Mouse (Mus musculus) kidney, postnatal 10 days (tissue): Measurements from ENCODE around the gene Pbrm1.
A peak's percentile ranks its signal among the peaks of the same experiment; 100 is the strongest.

Experiments used
- DNase-seq: peaks from one replicate; pipeline ENCODE4 v3.0.0; 2021; ENCODE audit warnings: mixed read lengths

Pbrm1 gene

GRCm38 (mm10) chr14:31134015-31135000, 115.4 kb downstream of the Pbrm1 start:
- peak; percentile 21 for DNase-seq

DNA sequence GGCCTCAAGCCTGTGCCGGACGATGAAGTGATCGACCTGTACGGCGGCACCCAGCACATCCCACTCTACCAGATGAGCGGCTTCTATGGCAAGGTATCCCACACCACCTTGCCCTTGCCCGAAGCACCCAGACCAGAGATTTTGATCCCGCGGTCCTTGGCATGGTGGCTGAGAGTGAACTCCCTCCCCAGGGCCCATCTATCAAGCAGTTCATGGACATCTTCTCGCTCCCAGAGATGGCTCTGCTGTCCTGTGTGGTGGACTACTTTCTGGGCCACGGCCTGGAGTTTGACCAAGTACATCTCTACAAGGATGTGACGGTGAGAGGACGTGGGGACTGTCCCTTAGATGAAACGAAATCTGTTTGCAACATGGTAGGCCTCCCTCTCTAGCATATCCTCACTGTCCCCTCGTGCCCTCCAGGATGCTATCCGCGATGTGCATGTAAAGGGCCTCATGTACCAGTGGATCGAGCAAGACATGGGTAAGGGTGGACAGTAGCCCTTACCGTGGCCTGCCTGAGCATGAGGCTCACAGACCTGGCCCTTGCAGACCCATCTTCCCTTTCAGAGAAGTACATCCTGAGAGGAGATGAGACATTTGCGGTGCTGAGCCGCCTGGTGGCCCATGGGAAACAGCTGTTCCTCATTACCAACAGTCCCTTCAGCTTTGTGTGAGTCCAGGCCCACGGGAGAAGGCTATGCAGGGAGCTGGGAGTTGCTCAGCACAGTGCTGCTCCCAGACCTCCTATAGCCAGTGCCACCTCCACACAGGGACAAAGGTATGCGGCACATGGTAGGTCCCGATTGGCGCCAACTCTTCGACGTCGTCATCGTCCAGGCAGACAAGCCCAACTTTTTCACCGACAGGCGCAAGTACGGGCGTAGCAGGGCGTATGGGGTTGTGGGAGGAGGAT, 116.8 kb downstream of the Pbrm1 start:
- no peak for DNase-seq

DNA sequence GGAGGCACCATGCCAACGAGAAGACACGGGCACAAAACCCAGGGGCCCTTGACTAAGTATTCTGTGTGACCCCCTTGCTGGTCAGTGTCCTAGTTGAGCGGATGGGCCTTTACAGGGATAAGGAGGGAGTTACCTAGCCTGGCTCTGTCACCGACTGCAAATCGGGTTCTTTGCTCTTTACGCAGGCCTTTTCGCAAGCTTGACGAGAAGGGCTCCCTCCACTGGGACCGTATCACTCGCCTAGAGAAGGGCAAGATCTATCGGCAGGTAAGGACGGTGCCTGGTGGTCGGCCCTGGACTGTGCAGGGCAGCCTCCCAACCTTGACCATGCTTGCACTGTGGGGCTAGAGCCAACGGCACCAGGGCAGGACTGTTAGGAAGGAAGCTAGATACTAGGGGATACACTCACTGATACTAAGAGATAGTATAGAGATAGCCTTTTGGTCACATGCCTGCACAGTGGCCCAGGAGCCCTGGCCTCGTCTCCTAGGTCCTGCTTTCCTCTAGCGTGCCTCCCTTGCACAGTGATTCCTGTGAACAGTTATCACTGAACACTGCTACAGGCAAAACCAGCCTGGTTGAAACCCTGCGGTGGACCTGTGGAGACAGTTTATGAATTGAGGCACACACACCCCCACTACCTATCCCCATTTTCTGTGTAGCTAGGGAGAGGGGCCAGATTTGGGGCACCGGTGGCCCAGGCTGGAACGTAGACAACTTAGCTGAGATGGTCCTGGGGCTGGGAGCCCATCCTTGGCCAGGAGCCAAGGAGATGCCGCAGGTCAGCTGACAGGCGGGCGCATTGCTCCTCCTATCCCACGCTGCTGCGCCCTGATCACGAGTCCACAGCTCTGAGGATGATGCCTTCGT, 117.7 kb downstream of the Pbrm1 start:
- no peak for DNase-seq

DNA sequence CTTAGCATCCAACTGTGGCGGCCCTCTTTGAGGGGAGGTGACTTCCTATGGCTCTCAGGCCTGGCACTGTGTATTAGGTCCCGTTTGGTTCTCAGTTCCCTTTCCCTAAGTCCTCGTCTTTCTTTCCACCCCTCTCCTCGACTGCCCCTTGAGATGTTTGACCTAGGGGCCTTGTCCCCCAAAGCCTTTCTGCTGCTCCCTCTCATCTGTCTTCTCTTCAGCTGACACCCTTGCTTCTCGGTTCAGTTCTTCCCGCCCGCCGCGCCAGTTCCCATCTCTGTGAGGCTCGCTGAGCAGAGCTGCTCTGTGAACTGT, 118.3 kb downstream of the Pbrm1 start:
- DNase-seq = peak; percentile 35

- peak; percentile 80 for DNase-seq
These were observed 118.9 kb downstream of the Pbrm1 start for GRCm38 (mm10) chr14:31137791-31138190.

GRCm38 (mm10) chr14:31138219-31138896, 119.4 kb downstream of the Pbrm1 start:
- DNase-seq = peak; percentile 42

- DNase-seq = peak; percentile 39
These were observed 120.0 kb downstream of the Pbrm1 start for GRCm38 (mm10) chr14:31138897-31139429.

GRCm38 (mm10) chr14:31139666-31140065, 120.7 kb downstream of the Pbrm1 start:
- DNase-seq = no peak

DNA sequence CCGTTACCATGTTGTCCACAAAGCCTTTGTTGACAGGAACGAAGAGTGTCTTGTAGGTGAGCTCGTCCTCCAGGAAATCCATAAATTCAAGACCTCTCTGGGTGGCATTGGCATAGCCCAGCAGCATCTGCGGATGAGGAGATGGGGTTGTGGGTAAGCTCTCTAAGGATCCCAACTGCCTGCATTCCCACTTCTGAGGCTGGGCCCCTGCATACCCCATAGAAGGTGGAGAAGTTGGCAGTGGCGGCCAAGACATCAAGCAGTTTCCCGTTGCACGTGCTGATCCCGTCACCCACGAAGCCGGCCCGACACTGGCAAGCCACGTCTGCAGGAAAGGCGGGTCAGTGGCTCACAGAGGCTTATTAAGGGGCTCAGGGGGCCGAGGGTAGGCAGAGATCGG, 121.2 kb downstream of the Pbrm1 start:
- no peak for DNase-seq

- no peak for DNase-seq
These were observed 122.1 kb downstream of the Pbrm1 start for GRCm38 (mm10) chr14:31141011-31141410.

DNA sequence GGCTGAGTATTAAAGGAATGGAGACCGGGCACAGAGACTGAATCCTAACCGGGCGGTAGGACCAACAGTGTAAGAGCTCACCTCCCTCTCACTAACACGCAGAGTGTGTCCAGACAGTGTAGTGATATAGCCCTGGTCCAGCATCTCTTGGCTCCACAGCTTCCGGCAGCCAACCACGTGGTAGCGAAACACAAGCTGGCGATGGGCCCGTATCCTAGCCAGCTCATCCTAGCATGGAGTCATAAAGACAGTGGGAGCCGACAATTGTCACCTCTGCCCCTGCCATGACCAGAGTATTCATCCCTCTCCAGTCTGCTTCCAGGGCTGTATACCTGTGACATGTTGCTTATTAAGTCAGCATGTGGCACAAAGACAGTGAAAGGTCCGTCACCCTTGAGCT, 126.8 kb downstream of the Pbrm1 start:
- no peak for DNase-seq

DNA sequence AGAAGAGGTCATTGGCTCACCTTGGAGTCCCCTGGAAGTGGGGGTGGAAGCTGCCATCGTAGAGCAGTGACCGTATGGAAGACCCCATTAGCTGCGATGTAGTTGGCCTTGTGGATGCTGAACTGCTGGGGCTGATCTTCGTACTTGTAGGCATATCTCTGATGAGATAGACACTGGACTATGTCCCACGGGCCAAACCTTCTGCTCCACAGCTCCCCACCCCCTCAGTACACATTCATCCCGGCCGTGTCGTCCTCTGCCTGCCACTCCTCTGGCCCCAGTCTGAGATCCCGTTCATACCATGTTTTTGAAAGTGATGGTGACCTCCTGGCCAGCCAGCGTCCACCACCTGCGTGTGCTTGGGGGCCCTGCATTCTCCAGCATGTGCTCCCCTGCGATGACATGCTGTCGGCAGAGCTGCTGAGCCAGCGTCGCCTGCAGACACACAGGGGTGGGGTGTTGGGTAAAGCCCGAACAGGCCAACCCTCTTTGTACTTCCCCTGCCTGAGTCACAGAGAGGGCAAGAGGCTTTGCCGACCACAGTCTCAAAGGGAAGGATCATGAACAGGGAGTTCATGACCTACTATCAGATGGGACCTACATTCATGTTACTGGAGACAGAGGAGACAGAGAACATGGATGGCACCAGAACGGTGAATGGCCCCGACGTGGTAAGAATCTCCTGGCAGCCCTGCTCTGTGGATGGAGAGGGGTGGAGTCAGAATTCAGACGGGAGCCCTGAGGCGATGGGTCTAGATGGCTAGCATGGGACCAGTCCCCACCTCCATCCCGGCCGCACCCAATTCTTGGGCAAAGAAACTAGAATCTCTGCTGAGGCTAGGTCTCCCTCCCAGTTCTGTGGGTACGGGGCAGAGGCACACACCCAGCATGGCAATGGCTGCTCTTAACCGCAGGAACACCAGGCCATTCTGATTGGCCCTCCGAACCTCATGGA, 141.5 kb downstream of the Pbrm1 start:
- DNase-seq = no peak

GRCm38 (mm10) chr14:31161191-31161590, 142.3 kb downstream of the Pbrm1 start:
- no peak for DNase-seq

GRCm38 (mm10) chr14:31161638-31162037, 142.7 kb downstream of the Pbrm1 start:
- DNase-seq = no peak

DNA sequence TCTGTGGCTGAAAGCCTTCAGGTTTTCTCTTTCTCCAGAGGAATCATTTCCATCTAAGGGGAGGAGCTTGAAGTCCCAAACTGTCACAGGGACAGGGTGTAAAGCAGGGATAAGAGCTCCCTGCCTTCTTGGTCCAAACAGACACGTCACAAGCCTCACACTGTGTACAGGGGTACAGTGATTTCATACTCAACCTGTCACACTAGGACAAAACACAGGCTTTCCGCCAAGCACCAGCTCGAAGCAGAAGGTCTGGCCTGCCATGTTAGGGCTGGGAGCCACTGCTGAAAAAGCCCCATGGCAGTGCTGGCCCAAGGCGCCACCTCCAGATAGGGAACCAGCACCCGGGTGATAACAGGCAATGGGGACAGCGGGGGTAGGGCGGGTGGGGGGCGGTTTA, 145.1 kb downstream of the Pbrm1 start:
- no peak for DNase-seq

- DNase-seq = no peak
These were observed 146.1 kb downstream of the Pbrm1 start for GRCm38 (mm10) chr14:31165010-31165409.

- DNase-seq = no peak
These were observed 146.5 kb downstream of the Pbrm1 start for GRCm38 (mm10) chr14:31165458-31165857.

- DNase-seq = no peak
These were observed 147.2 kb downstream of the Pbrm1 start for GRCm38 (mm10) chr14:31165991-31166630.

DNA sequence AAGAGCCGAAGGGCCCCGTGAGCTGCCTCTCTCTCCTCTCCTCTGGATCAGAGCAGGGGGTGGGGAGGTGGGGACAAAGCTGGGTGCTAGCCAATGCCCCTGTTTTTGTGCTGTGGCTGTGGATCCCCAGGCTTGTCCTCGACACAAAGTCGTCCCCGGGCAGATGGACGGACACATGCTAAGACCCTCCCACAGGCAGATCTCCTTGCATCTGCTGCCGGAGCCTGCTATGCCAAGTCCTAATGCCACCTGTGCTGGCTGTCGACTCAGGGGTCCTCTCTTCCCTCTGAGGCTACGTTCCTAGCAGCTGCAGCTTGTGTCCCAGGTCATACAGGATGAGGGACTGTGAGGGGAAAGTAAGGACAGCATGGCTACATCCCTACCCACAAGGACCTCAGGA, 147.9 kb downstream of the Pbrm1 start:
- DNase-seq = no peak

- peak; percentile 74 for DNase-seq
These were observed 149.5 kb downstream of the Pbrm1 start, which contains the start of gene Stab1 for GRCm38 (mm10) chr14:31168425-31168824. TSS of gene Stab1 (minus strand) at chr14:31168641.
